Mouse (Mus musculus) brain, embryonic 14.5 days (tissue): ENCODE measurements around the gene Trpm5. TPM values are rescaled to one million over a fixed set of nuclear protein-coding genes. Genes with fewer than 3 reads are reported as not detected.
A peak's percentile ranks its signal among the peaks of the same experiment; 100 is the strongest.

Experiments
- DNase-seq: peaks from one replicate; pipeline ENCODE4 v3.0.0-alpha.2; 2011; ENCODE audit warnings: low read depth
- CTCF ChIP-seq: fragments of 200-500 bp; IDR thresholded peaks from 2 replicates; pipeline ENCODE4 v1.5.1; 2012; ENCODE audit warnings: inconsistent platforms, mild to moderate bottlenecking, moderate library complexity, borderline replicate concordance; ENCODE audit not compliant: insufficient read depth, insufficient read length; ENCODE audit errors: extremely low read depth
- POLR2A ChIP-seq: fragments of 200-500 bp; IDR thresholded peaks from 2 replicates; pipeline ENCODE4 v1.6.1; 2012; ENCODE audit warnings: mild to moderate bottlenecking, inconsistent platforms, borderline replicate concordance; ENCODE audit not compliant: poor library complexity, insufficient read depth, insufficient read length, severe bottlenecking; ENCODE audit errors: extremely low read depth
- polyA plus RNA-seq: library from polyadenylated mRNA; depleted of rRNA; stranded (reverse); fragments of >200 nt; gene quantifications from 2 replicates; pipeline ENCODE4 v1.2.3, GENCODE M21; 2012

Gene Trpm5
- polyA plus RNA-seq, 1 experiment, result 2.8 TPM

- TF ChIP-seq POLR2A (peak; percentile 76; the same call in 1 of the 2 replicates), CTCF (no peak)
- DNase-seq, result peak; percentile 100
These were observed 25.4 kb downstream of the Trpm5 start, which contains the start of gene Tssc4 for GRCm38 (mm10) chr7:143068882-143069591. Gene Tssc4, plus strand, starts transcription at chr7:143069249.

GRCm38 (mm10) chr7:143068316-143068881 is 26.0 kb downstream of the Trpm5 start:
- no peak for DNase-seq
- TF ChIP-seq POLR2A (no peak), CTCF (no peak)

GRCm38 (mm10) chr7:143067897-143068296 is 26.5 kb downstream of the Trpm5 start:
- no peak for TF ChIP-seq POLR2A
- no peak for TF ChIP-seq CTCF
- DNase-seq, result peak; percentile 6

GRCm38 (mm10) chr7:143067469-143067868 is 27.0 kb downstream of the Trpm5 start:
- DNase-seq, result no peak
- TF ChIP-seq POLR2A, result no peak
- no peak for TF ChIP-seq CTCF

GRCm38 (mm10) chr7:143065692-143066091 is 28.8 kb downstream of the Trpm5 start:
- no peak for TF ChIP-seq POLR2A
- no peak for TF ChIP-seq CTCF
- no peak for DNase-seq

GRCm38 (mm10) chr7:143064226-143064625 is 30.2 kb downstream of the Trpm5 start:
- peak; percentile 30 for DNase-seq
- no peak for TF ChIP-seq POLR2A
- no peak for TF ChIP-seq CTCF

- no peak for TF ChIP-seq CTCF
- TF ChIP-seq POLR2A, result no peak
- no peak for DNase-seq
These were observed 31.7 kb downstream of the Trpm5 start for GRCm38 (mm10) chr7:143062704-143063103.

GRCm38 (mm10) chr7:143059202-143059870 is 35.1 kb downstream of the Trpm5 start:
- no peak for TF ChIP-seq POLR2A
- no peak for TF ChIP-seq CTCF
- DNase-seq, result peak; percentile 23

- TF ChIP-seq POLR2A (no peak), CTCF (no peak)
- no peak for DNase-seq
These were observed 36.2 kb downstream of the Trpm5 start for GRCm38 (mm10) chr7:143058221-143058697.

- TF ChIP-seq CTCF, result no peak
- TF ChIP-seq POLR2A, result no peak
- DNase-seq, result no peak
These were observed 36.7 kb downstream of the Trpm5 start for GRCm38 (mm10) chr7:143057667-143058220.

- no peak for TF ChIP-seq CTCF
- TF ChIP-seq POLR2A, result no peak
- DNase-seq, result no peak
These were observed 37.4 kb downstream of the Trpm5 start for GRCm38 (mm10) chr7:143057023-143057422.

GRCm38 (mm10) chr7:143055499-143056186 is 38.8 kb downstream of the Trpm5 start:
- no peak for TF ChIP-seq CTCF
- no peak for TF ChIP-seq POLR2A
- peak; percentile 16 for DNase-seq
